Mouse (Mus musculus): ENCODE measurements around the gene Spry1.

DNA sequence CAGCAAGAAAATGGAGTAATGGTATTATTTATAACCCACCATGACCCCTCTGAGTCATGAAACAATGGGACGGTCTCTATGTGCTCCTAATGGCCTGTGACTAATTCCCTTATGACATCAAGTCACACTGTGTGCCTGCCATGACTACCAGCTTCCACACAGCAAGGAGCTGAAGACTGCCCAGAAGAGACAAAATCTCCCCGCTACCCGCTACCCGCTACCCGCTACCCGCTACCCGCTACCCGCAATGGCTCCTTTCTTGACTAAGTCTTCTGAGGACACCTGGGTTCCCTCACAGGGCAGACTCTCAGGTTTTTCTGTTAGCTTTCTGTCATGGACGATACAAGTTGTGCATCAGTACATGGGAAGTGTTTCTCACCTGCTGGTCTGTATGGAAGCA lies 37.4 kb upstream of the Spry1 start:
- TF ChIP-seq POLR2A (IDR thresholded peaks at IDR 0.05; ENCODE audit: low read depth, low read length) (no peak), CTCF (conservative IDR thresholded peaks at IDR 0.05; ENCODE audit: insufficient read depth, insufficient read length, low read depth, low read length) (no peak)
